Mouse (Mus musculus) MEL (cell line): ENCODE data around the gene 9030025P20Rik.
"Not testable (repeated sequence)": the region's sequence is repeated elsewhere in the genome, so short reads cannot be mapped to it uniquely, and the experiment has no call there.

ENCODE experiments used
- CTCF ChIP-seq, 3 experiments: IDR thresholded peaks in 2 of 3; conservative IDR thresholded peaks in 1 of 3; 2 replicates each; pipeline ENCODE4 v1.5.1; 2011 to 2012; ENCODE audit warnings: low read length in 3 of 3, low read depth in 2 of 3, mild to moderate bottlenecking in 2 of 3, improper control_type of control experiment in 1 of 3, inconsistent platforms in 1 of 3, mixed read lengths in 1 of 3, moderate library complexity in 1 of 3; ENCODE audit not compliant: control insufficient read depth in 1 of 3, insufficient read depth in 1 of 3, poor library complexity in 1 of 3, severe bottlenecking in 1 of 3
- ELF1 ChIP-seq: IDR thresholded peaks from 2 replicates; pipeline ENCODE4 v1.6.1; 2014; ENCODE audit warnings: low read depth, mild to moderate bottlenecking, inconsistent platforms, low read length, improper control_type of control experiment, moderate library complexity
- GATA1 ChIP-seq: IDR thresholded peaks from 2 replicates; pipeline ENCODE4 v1.6.1; 2011; ENCODE audit warnings: low read depth, low read length, improper control_type of control experiment
- MEF2A ChIP-seq: IDR thresholded peaks from 2 replicates; pipeline ENCODE4 v1.6.1; 2014; ENCODE audit warnings: low read depth, mild to moderate bottlenecking, inconsistent platforms, low read length, improper control_type of control experiment; ENCODE audit not compliant: poor library complexity, insufficient replicate concordance, severe bottlenecking; ENCODE audit errors: extremely low read depth
- MYC ChIP-seq: IDR thresholded peaks from 2 replicates; pipeline ENCODE4 v1.6.1; 2011; ENCODE audit warnings: low read depth, mild to moderate bottlenecking, low read length, improper control_type of control experiment, moderate library complexity
- NELFE ChIP-seq: IDR thresholded peaks from 2 replicates; pipeline ENCODE4 v1.6.1; 2011; ENCODE audit warnings: low read depth, low read length, improper control_type of control experiment
- POLR2A ChIP-seq, 2 experiments: IDR thresholded peaks; 2 replicates each; pipeline ENCODE4 v1.6.1; 2011 to 2012; ENCODE audit warnings: low read length in 2 of 2, mild to moderate bottlenecking in 2 of 2, control low read depth in 1 of 2, improper control_type of control experiment in 1 of 2, low read depth in 1 of 2, moderate library complexity in 1 of 2; ENCODE audit not compliant: control insufficient read depth in 1 of 2, insufficient read depth in 1 of 2, poor library complexity in 1 of 2
- SMC3 ChIP-seq: IDR thresholded peaks from 2 replicates; pipeline ENCODE4 v1.6.1; 2011; ENCODE audit warnings: low read depth, low read length, improper control_type of control experiment
- TAL1 ChIP-seq: IDR thresholded peaks from 2 replicates; pipeline ENCODE4 v1.6.1; 2012; ENCODE audit warnings: mild to moderate bottlenecking, inconsistent platforms, low read length, moderate library complexity, mixed read lengths
- TBP ChIP-seq: IDR thresholded peaks from 2 replicates; pipeline ENCODE4 v1.8.0; 2011; ENCODE audit warnings: low read depth, low read length, improper control_type of control experiment
- ZC3H11A ChIP-seq: IDR thresholded peaks from 2 replicates; pipeline ENCODE4 v1.6.1; 2012; ENCODE audit warnings: low read depth, mild to moderate bottlenecking, inconsistent platforms, low read length, improper control_type of control experiment

DNA sequence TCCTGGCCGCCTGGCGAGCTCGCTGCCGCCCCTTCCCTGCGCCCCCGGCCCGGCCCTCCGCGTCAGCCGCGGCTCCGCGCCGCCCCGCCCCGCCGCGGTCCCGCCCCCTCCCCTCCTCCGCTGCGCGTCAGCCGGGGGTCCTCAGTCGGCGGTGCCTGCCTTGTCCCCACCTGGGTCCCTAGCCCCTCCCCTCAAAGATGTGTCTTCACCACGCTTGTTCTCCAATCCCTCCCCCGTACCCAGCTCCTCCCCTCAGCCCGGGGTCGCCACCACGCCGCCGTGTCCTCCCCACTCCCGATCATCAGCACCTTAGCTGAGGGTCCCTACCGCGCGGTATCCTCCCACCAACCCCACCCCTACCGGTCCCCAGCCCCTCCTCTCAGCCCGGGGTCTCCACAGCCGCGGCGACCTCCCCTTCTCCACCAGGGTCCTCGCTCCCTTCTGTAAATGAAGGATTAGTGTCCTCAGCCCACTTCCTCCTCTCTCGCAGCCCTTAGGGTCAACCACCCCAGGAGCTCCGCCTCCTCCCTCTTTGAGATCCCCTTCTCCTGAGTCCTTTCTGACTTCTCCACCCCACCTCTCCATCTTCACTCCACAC, 16.6 kb upstream of the 9030025P20Rik start:
- not testable (repeated sequence) for TF ChIP-seq TAL1; POLR2A (IDR thresholded peaks at IDR 0.05; ENCODE audit: control insufficient read depth in 1 of 2, insufficient read depth in 1 of 2, low read depth in 1 of 2, low read length in 2 of 2, poor library complexity in 1 of 2); CTCF (IDR thresholded peaks at IDR 0.05 in 2 of 3, conservative IDR thresholded peaks at IDR 0.05 in 1 of 3; ENCODE audit: control insufficient read depth in 1 of 3, insufficient read depth in 1 of 3, low read depth in 2 of 3, low read length in 3 of 3, poor library complexity in 1 of 3, severe bottlenecking in 1 of 3); GATA1; MYC; MEF2A; ZC3H11A; TBP; ELF1; SMC3; NELFE
